Mouse (Mus musculus) B cell, adult (primary cell): ENCODE measurements around the gene Abi1. TPM values are rescaled to one million over a fixed set of nuclear protein-coding genes. Genes with fewer than 3 reads are reported as not detected.

Source experiments
- total RNA-seq: library from RNA; stranded (reverse); gene quantifications from 4 replicates; pipeline ENCODE4 v1.2.4, GENCODE M21; 2023; ENCODE audit not compliant: inconsistent age

Abi1 gene
- total RNA-seq: 153 to 174 TPM (median 167 TPM) in 4 replicates

GRCm38 (mm10) chr2:23040001-23040646 is at the start of gene Abi1:
Abi1 (minus strand) TSS chr2:23040241.

GRCm38 (mm10) chr2:23067552-23068369 is 27.7 kb upstream of the Abi1 start, which contains the start of gene Acbd5:
Acbd5 (plus strand) TSS chr2:23068167.

GRCm38 (mm10) chr2:22895282-22896273 is 144.5 kb downstream of the Abi1 start, which contains the start of gene Pdss1:
Pdss1 (plus strand) TSS chr2:22895522.

Other genes starting within 250 kb of the Abi1 start
- gene Pdss1, start 144.7 kb downstream of the Abi1 start, total RNA-seq: 9.1 to 14.5 TPM (median 9.9 TPM) in 4 replicates
- 46.4 to 54.3 TPM (median 51.2 TPM) in 4 replicates for gene Acbd5, start 27.9 kb upstream of the Abi1 start, total RNA-seq
- gene Mastl, start 115.8 kb upstream of the Abi1 start, total RNA-seq: 0.12 to 0.80 TPM (median 0.33 TPM) in 4 replicates
- gene Yme1l1, start 116.1 kb upstream of the Abi1 start, total RNA-seq: 147 to 160 TPM (median 156 TPM) in 4 replicates
- gene 4931423N10Rik, start 167.2 kb upstream of the Abi1 start, total RNA-seq: 0.36 to 0.51 TPM in 2 of 4 replicates, not detected in the others